In genomic region chr4:132545851-132546250, GRCm38 (mm10) we compare ENCODE assay signal across 1 mouse cellular context.
A peak's percentile ranks its signal among the peaks of the same experiment; 100 is the strongest.
TF ChIP-seq lines count a peak whose summit lies in the region.

No protein-coding gene starts in this region.

TF ChIP-seq in MEL, 35 proteins besides CTCF, POLR2A, EP300 and RAD21 (continued from another document):
- TF ChIP-seq SMC3 (IDR thresholded peaks at IDR 0.05; ENCODE audit: low read depth, low read length): peak; percentile 79
